Mouse (Mus musculus) gastrocnemius, postnatal 4 days (tissue): Measurements from ENCODE around the gene Olfr1298. TPM values are rescaled to one million over a fixed set of nuclear protein-coding genes. Genes with fewer than 3 reads are reported as not detected.

Experiments used
- DNase-seq, 2 experiments: peaks; one replicate each; pipeline ENCODE4 v3.0.0; 2021 to 2022; ENCODE audit warnings: low spot score in 2 of 2, mixed read lengths in 2 of 2
- long read RNA-seq, 2 experiments: library from polyadenylated mRNA; stranded (forward); transcript quantifications; one replicate each; pipeline ENCODE4 v2.0.0; 2021
- total RNA-seq, 2 experiments: library from RNA; stranded (reverse); gene quantifications; 2 replicates each; pipeline ENCODE4 v1.2.3; 2021

Gene Olfr1298
- not detected for total RNA-seq
- long read RNA-seq, experiment 1 = 0 reads
- long read RNA-seq, experiment 2 = 0 reads

GRCm38 (mm10) chr2:111649101-111649500, at the start of gene Olfr1298:
Gene Olfr1298, minus strand, starts transcription at chr2:111649201.
- no peak for DNase-seq

GRCm38 (mm10) chr2:111661119-111661518, 12.1 kb upstream of the Olfr1298 start, which contains the start of gene Olfr1299:
Gene Olfr1299, plus strand, starts transcription at chr2:111661419.
- no peak for DNase-seq

GRCm38 (mm10) chr2:111626397-111626796, 22.6 kb downstream of the Olfr1298 start, which contains the start of gene Olfr1297:
Gene Olfr1297, minus strand, starts transcription at chr2:111626497.
- DNase-seq = no peak

Other genes starting within 250 kb of the Olfr1298 start
- gene Olfr1286, start 226.1 kb downstream of the Olfr1298 start, total RNA-seq = not detected
- gene Olfr1287, start 200.1 kb downstream of the Olfr1298 start, total RNA-seq = not detected
- gene Olfr1288, start 175.1 kb downstream of the Olfr1298 start, total RNA-seq = not detected
- not detected for gene Olfr1289, start 168.4 kb downstream of the Olfr1298 start, total RNA-seq
- gene Olfr1290, start 155.4 kb downstream of the Olfr1298 start, total RNA-seq = not detected
- gene Olfr1291-ps1, start 152.0 kb downstream of the Olfr1298 start, total RNA-seq = not detected
- not detected for gene Olfr1293-ps, start 124.0 kb downstream of the Olfr1298 start, total RNA-seq
- gene Olfr1294, start 108.9 kb downstream of the Olfr1298 start, total RNA-seq = not detected
- not detected for gene Olfr1295, start 79.5 kb downstream of the Olfr1298 start, total RNA-seq
- not detected for gene Olfr1297, start 22.7 kb downstream of the Olfr1298 start, total RNA-seq
- not detected for gene Olfr1299, start 12.2 kb upstream of the Olfr1298 start, total RNA-seq
- not detected for gene Olfr1301, start 101.8 kb upstream of the Olfr1298 start, total RNA-seq
- gene Olfr1302, start 128.2 kb upstream of the Olfr1298 start, total RNA-seq = not detected
- not detected for gene Olfr1303, start 171.1 kb upstream of the Olfr1298 start, total RNA-seq
- gene Olfr1305, start 227.9 kb upstream of the Olfr1298 start, total RNA-seq = not detected